Mouse (Mus musculus) hindbrain, embryonic 11.5 days (tissue): Measurements from ENCODE around the gene Elavl1. TPM values are rescaled to one million over a fixed set of nuclear protein-coding genes. Genes with fewer than 3 reads are reported as not detected.
A peak's percentile ranks its signal among the peaks of the same experiment; 100 is the strongest.

Experiments
- ATAC-seq: fragments of 200-750 bp; cut with Nextera tagmentation; 2 replicates; pipeline ENCODE4 v1.8.0; 2017; ENCODE audit warnings: mild to moderate bottlenecking, moderate TSS enrichment, moderate library complexity; ENCODE audit not compliant: low FRiP score
- DNase-seq: peaks from one replicate; pipeline ENCODE4 v3.0.0-alpha.2; 2015; ENCODE audit warnings: low spot score
- H3K27ac ChIP-seq: fragments of 300-500 bp; sonication (generic); 2 replicates; pipeline ENCODE4 v1.5.1; 2014; ENCODE audit warnings: mild to moderate bottlenecking, low read depth, low read length
- H3K27me3 ChIP-seq: fragments of 300-500 bp; sonication (generic); 2 replicates; pipeline ENCODE4 v1.6.1; 2014; ENCODE audit warnings: mild to moderate bottlenecking, low read length, moderate library complexity, mixed read lengths; ENCODE audit not compliant: control insufficient read depth, insufficient read depth
- H3K36me3 ChIP-seq: fragments of 300-500 bp; sonication (generic); 2 replicates; pipeline ENCODE4 v1.6.1; 2014; ENCODE audit warnings: mild to moderate bottlenecking, low read length, moderate library complexity, mixed read lengths; ENCODE audit not compliant: control insufficient read depth, insufficient read depth
- H3K4me1 ChIP-seq: fragments of 300-500 bp; sonication (generic); replicated peaks from 2 replicates; pipeline ENCODE4 v1.6.1; 2014; ENCODE audit warnings: low read length, mixed read lengths; ENCODE audit not compliant: control insufficient read depth, insufficient read depth
- H3K4me2 ChIP-seq: fragments of 300-500 bp; sonication (generic); replicated peaks from 2 replicates; pipeline ENCODE4 v1.6.1; 2014; ENCODE audit warnings: mild to moderate bottlenecking, low read depth, low read length
- H3K4me3 ChIP-seq: fragments of 300-500 bp; sonication (generic); 2 replicates; pipeline ENCODE4 v1.5.1; 2014; ENCODE audit warnings: low read depth, low read length
- H3K9ac ChIP-seq: fragments of 300-500 bp; sonication (generic); 2 replicates; pipeline ENCODE4 v1.6.1; 2014; ENCODE audit warnings: low read depth, low read length
- H3K9me3 ChIP-seq: fragments of 300-500 bp; sonication (generic); 2 replicates; pipeline ENCODE4 v1.6.1; 2016; ENCODE audit warnings: low read length; ENCODE audit not compliant: control insufficient read depth
- WGBS: fragments of 180-500 bp; shearing (Covaris S2); extraction: QIAGEN DNeasy Blood & Tissue Kit; methylation state at CpG from one replicate; pipeline ENCODE4 v1.1.7; 2014; 5-methylcytosine and 5-hydroxymethylcytosine counted together
- polyA plus RNA-seq: library from polyadenylated mRNA; unstranded; fragments of >200 nt; fragmentation: Nextera tagmentation; extraction: Ambion mirVana; gene quantifications from 2 replicates; pipeline ENCODE4 v1.2.1, GENCODE M21; 2014

Elavl1 gene
- polyA plus RNA-seq, 1 experiment from 2014 or later: 313 TPM

- ATAC-seq: no peak
- H3K36me3 ChIP-seq: peaks cover 7% of the 10 kb centered on the region
- DNase-seq: no peak
- H3K27me3 ChIP-seq: no peaks in the 10 kb centered on the region
- no peak overlapping the region for H3K4me3 ChIP-seq
- no peak overlapping the region for H3K27ac ChIP-seq
- no peak overlapping the region for H3K4me2 ChIP-seq
- H3K9ac ChIP-seq: no peak overlapping the region
- H3K9me3 ChIP-seq: no peaks in the 10 kb centered on the region
- H3K4me1 ChIP-seq: no peaks in the 10 kb centered on the region
- 94% methylated on average over 5 of the region's 5 CpGs for WGBS
These were observed 32.5 kb downstream of the Elavl1 start for GRCm38 (mm10) chr8:4292738-4293137.

- 32% methylated on average over 9 of the region's 9 CpGs for WGBS
- no peak; the same call in 1 of the 2 replicates for ATAC-seq
These were observed 49.1 kb downstream of the Elavl1 start for GRCm38 (mm10) chr8:4276111-4276465.

GRCm38 (mm10) chr8:4275275-4276110 lies 49.7 kb downstream of the Elavl1 start, which contains the start of gene Timm44:
Gene Timm44 (minus strand): TSS chr8:4275913.
- peak within 1 kb of the TSS; percentile 52 for H3K4me3 ChIP-seq
- ATAC-seq: peak; percentile 98
- WGBS: under 1% methylated on average over 39 of the region's 39 CpGs
- DNase-seq: peak; percentile 97
- peak within 1 kb of the TSS; percentile 39 for H3K4me2 ChIP-seq
- peak within 1 kb of the TSS; percentile 51; the same call in 1 of the 2 replicates for H3K27ac ChIP-seq
- H3K27me3 ChIP-seq: no peaks in the 10 kb centered on the region
- H3K4me1 ChIP-seq: no peaks in the 10 kb centered on the region
- H3K9me3 ChIP-seq: no peaks in the 10 kb centered on the region
- peak within 1 kb of the TSS; percentile 70 for H3K9ac ChIP-seq
- H3K36me3 ChIP-seq: peaks cover 2% of the 10 kb centered on the region; the same call in 1 of the 2 replicates

More at GRCm38 (mm10) chr8:4276111-4276465, 49.1 kb downstream of the Elavl1 start:
- H3K4me1 ChIP-seq: no peaks in the 10 kb centered on the region
- H3K9me3 ChIP-seq: no peaks in the 10 kb centered on the region
- H3K27ac ChIP-seq: peak overlapping the region; percentile 51; the same call in 1 of the 2 replicates
- H3K27me3 ChIP-seq: no peaks in the 10 kb centered on the region
- H3K4me2 ChIP-seq: peak overlapping the region; percentile 39
- H3K4me3 ChIP-seq: peak overlapping the region; percentile 52
- peak overlapping the region; percentile 70 for H3K9ac ChIP-seq
- no peak for DNase-seq
- H3K36me3 ChIP-seq: peaks cover 2% of the 10 kb centered on the region; the same call in 1 of the 2 replicates

- H3K9me3 ChIP-seq: no peaks in the 10 kb centered on the region
- no peak overlapping the region for H3K4me2 ChIP-seq
- H3K27me3 ChIP-seq: no peaks in the 10 kb centered on the region
- DNase-seq (no peak), ATAC-seq (no peak)
- H3K9ac ChIP-seq: no peak overlapping the region
- H3K27ac ChIP-seq: no peak overlapping the region
- H3K4me3 ChIP-seq: no peak overlapping the region
- 96% methylated on average over 6 of the region's 6 CpGs for WGBS
- no peaks in the 10 kb centered on the region for H3K4me1 ChIP-seq
- peaks cover 15% of the 10 kb centered on the region for H3K36me3 ChIP-seq
These were observed 55.6 kb downstream of the Elavl1 start for GRCm38 (mm10) chr8:4269609-4270008.

- 83% methylated on average over 15 of the region's 15 CpGs for WGBS
- DNase-seq (peak; percentile 33), ATAC-seq (peak; percentile 53; the same call in 1 of the 2 replicates)
- no peaks in the 10 kb centered on the region for H3K27me3 ChIP-seq
- peaks cover 13% of the 10 kb centered on the region for H3K36me3 ChIP-seq
- no peak overlapping the region for H3K4me3 ChIP-seq
- no peak overlapping the region for H3K4me2 ChIP-seq
- H3K4me1 ChIP-seq: no peaks in the 10 kb centered on the region
- H3K9me3 ChIP-seq: no peaks in the 10 kb centered on the region
- no peak overlapping the region for H3K9ac ChIP-seq
- no peak overlapping the region for H3K27ac ChIP-seq
These were observed 57.6 kb downstream of the Elavl1 start for GRCm38 (mm10) chr8:4267627-4268026.

GRCm38 (mm10) chr8:4265160-4265914 lies 59.9 kb downstream of the Elavl1 start:
- Histone ChIP-seq H3K4me2 (no peak overlapping the region), H3K4me1 (no peaks in the 10 kb centered on the region), H3K4me3 (no peak overlapping the region), H3K36me3 (peaks cover 15% of the 10 kb centered on the region), H3K9me3 (no peaks in the 10 kb centered on the region), H3K9ac (no peak overlapping the region), H3K27me3 (no peaks in the 10 kb centered on the region), H3K27ac (no peak overlapping the region)
- no peak for ATAC-seq
- 94% methylated on average over 15 of the region's 15 CpGs for WGBS
- no peak for DNase-seq

- WGBS: 93% methylated on average over 8 of the region's 8 CpGs
- ATAC-seq (no peak), DNase-seq (no peak)
- H3K36me3 ChIP-seq: peaks cover 14% of the 10 kb centered on the region; the same call in 1 of the 2 replicates
- no peak overlapping the region for H3K9ac ChIP-seq
- H3K27me3 ChIP-seq: no peaks in the 10 kb centered on the region
- no peak overlapping the region for H3K27ac ChIP-seq
- H3K4me2 ChIP-seq: no peak overlapping the region
- H3K9me3 ChIP-seq: no peaks in the 10 kb centered on the region
- no peaks in the 10 kb centered on the region; the same call in 1 of the 2 replicates for H3K4me1 ChIP-seq
- no peak overlapping the region for H3K4me3 ChIP-seq
These were observed 62.0 kb downstream of the Elavl1 start for GRCm38 (mm10) chr8:4263105-4263791.

- Histone ChIP-seq H3K27ac (peak overlapping the region; percentile 96), H3K4me1 (peaks cover 7% of the 10 kb centered on the region), H3K9me3 (no peaks in the 10 kb centered on the region), H3K4me2 (peak overlapping the region; percentile 80; the same call in 1 of the 2 replicates), H3K36me3 (peaks cover 8% of the 10 kb centered on the region; the same call in 1 of the 2 replicates), H3K27me3 (no peaks in the 10 kb centered on the region), H3K9ac (no peak overlapping the region), H3K4me3 (no peak overlapping the region)
- ATAC-seq (no peak), DNase-seq (no peak)
- 80% methylated on average over 4 of the region's 4 CpGs for WGBS
These were observed 65.4 kb downstream of the Elavl1 start for GRCm38 (mm10) chr8:4259805-4260170.
